Mouse (Mus musculus): Measurements from ENCODE around the gene Adcy2.

The Adcy2 gene

GRCm38 (mm10) chr13:68961580-68961979 is 37.8 kb downstream of the Adcy2 start:
- peak; percentile 22 to 56 for DNase-seq (ENCODE audit: low spot score in 2 of 2)

GRCm38 (mm10) chr13:68960513-68960912 is 38.8 kb downstream of the Adcy2 start:
- DNase-seq (ENCODE audit: low spot score in 2 of 2) = no peak

- DNase-seq (ENCODE audit: low spot score in 2 of 2) = no peak
Observed at GRCm38 (mm10) chr13:68959406-68959805, 39.9 kb downstream of the Adcy2 start.

- DNase-seq (ENCODE audit: low spot score in 2 of 2) = no peak
Observed at GRCm38 (mm10) chr13:68942735-68943134, 56.6 kb downstream of the Adcy2 start.

- no peak for DNase-seq (ENCODE audit: low spot score in 2 of 2)
Observed at GRCm38 (mm10) chr13:68941429-68941828, 57.9 kb downstream of the Adcy2 start.

GRCm38 (mm10) chr13:68932283-68932647 is 67.1 kb downstream of the Adcy2 start:
- DNase-seq (ENCODE audit: low spot score in 2 of 2) = no peak

- peak in 1 of 2 experiments; percentile 38 for DNase-seq (ENCODE audit: low spot score in 2 of 2)
Observed at GRCm38 (mm10) chr13:68931602-68932282, 67.6 kb downstream of the Adcy2 start.

GRCm38 (mm10) chr13:68928469-68928868 is 70.9 kb downstream of the Adcy2 start:
- no peak for DNase-seq (ENCODE audit: low spot score in 2 of 2)

GRCm38 (mm10) chr13:68913666-68914288 is 85.6 kb downstream of the Adcy2 start:
- no peak for DNase-seq (ENCODE audit: low spot score in 2 of 2)

- peak in 1 of 2 experiments; percentile 56 for DNase-seq (ENCODE audit: low spot score in 2 of 2)
Observed at GRCm38 (mm10) chr13:68906667-68907066, 92.7 kb downstream of the Adcy2 start.

- no peak for DNase-seq (ENCODE audit: low spot score in 2 of 2)
Observed at GRCm38 (mm10) chr13:68902708-68903107, 96.6 kb downstream of the Adcy2 start.

- DNase-seq (ENCODE audit: low spot score in 2 of 2) = peak; percentile 62 to 75
Observed at GRCm38 (mm10) chr13:68889929-68890593, 109.3 kb downstream of the Adcy2 start.

GRCm38 (mm10) chr13:68868776-68869175 is 130.6 kb downstream of the Adcy2 start:
- DNase-seq (ENCODE audit: low spot score in 2 of 2) = no peak

- DNase-seq (ENCODE audit: low spot score in 2 of 2) = peak in 1 of 2 experiments; percentile 43
Observed at GRCm38 (mm10) chr13:68867940-68868655, 131.2 kb downstream of the Adcy2 start.

GRCm38 (mm10) chr13:68860036-68860435 is 139.3 kb downstream of the Adcy2 start:
- peak in 1 of 2 experiments; percentile 36 for DNase-seq (ENCODE audit: low spot score in 2 of 2)

- no peak for DNase-seq (ENCODE audit: low spot score in 2 of 2)
Observed at GRCm38 (mm10) chr13:68848265-68848664, 151.1 kb downstream of the Adcy2 start.

- no peak for DNase-seq (ENCODE audit: low spot score in 2 of 2)
Observed at GRCm38 (mm10) chr13:68839517-68839916, 159.8 kb downstream of the Adcy2 start.

GRCm38 (mm10) chr13:68836183-68836582 is 163.2 kb downstream of the Adcy2 start:
- no peak for DNase-seq (ENCODE audit: low spot score in 2 of 2)

GRCm38 (mm10) chr13:68835424-68836045 is 163.8 kb downstream of the Adcy2 start:
- DNase-seq (ENCODE audit: low spot score in 2 of 2) = no peak

- DNase-seq (ENCODE audit: low spot score in 2 of 2) = no peak
Observed at GRCm38 (mm10) chr13:68832141-68832540, 167.2 kb downstream of the Adcy2 start.

GRCm38 (mm10) chr13:68830030-68830759 is 169.1 kb downstream of the Adcy2 start:
- no peak for DNase-seq (ENCODE audit: low spot score in 2 of 2)
